Mouse (Mus musculus) layer of hippocampus, postnatal 36 days (tissue): ENCODE measurements at regions not wholly inside any gene's neighbourhood (a gene's known extent, or its start where the extent isn't known, plus 50 kb on each side); places are given as distances from the start of the nearest gene placed in this dataset.

ENCODE experiments used
- DNase-seq, 2 experiments: peaks; one replicate each; pipeline ENCODE4 v3.0.0; 2022
- microRNA-seq, 2 experiments: library from miRNA; unstranded; fragments of <30 nt; microRNA quantifications; one replicate each; pipeline ENCODE4 v1.2.0; 2021

- no peak for DNase-seq
These were observed 145.0 kb upstream of the Syt1 start for GRCm38 (mm10) chr10:109155768-109156167.

GRCm38 (mm10) chr10:109140421-109140938 is 129.7 kb upstream of the Syt1 start:
- no peak for DNase-seq

- no peak for DNase-seq
These were observed 126.3 kb upstream of the Syt1 start for GRCm38 (mm10) chr10:109136763-109137732.

GRCm38 (mm10) chr10:109134521-109134920 is 123.7 kb upstream of the Syt1 start:
- no peak for DNase-seq

- DNase-seq, result no peak
These were observed 121.3 kb upstream of the Syt1 start for GRCm38 (mm10) chr10:109132091-109132573.

GRCm38 (mm10) chr10:109129552-109130110 is 118.8 kb upstream of the Syt1 start:
- DNase-seq, result no peak

- no peak for DNase-seq
These were observed 118.3 kb upstream of the Syt1 start for GRCm38 (mm10) chr10:109129068-109129467.

- DNase-seq, result no peak
These were observed 115.9 kb upstream of the Syt1 start for GRCm38 (mm10) chr10:109126699-109127098.

GRCm38 (mm10) chr10:109117143-109117542 is 106.4 kb upstream of the Syt1 start:
- DNase-seq, result no peak

- no peak for DNase-seq
These were observed 104.3 kb upstream of the Syt1 start for GRCm38 (mm10) chr10:109115013-109115627.

- no peak for DNase-seq
These were observed 95.0 kb upstream of the Syt1 start for GRCm38 (mm10) chr10:109105781-109106180.

- no peak for DNase-seq
These were observed 81.4 kb upstream of the Syt1 start for GRCm38 (mm10) chr10:109092219-109092618.

- no peak for DNase-seq
These were observed 69.0 kb upstream of the Syt1 start for GRCm38 (mm10) chr10:109079773-109080172.

- DNase-seq, result no peak
These were observed 63.4 kb upstream of the Syt1 start for GRCm38 (mm10) chr10:109074218-109074617.

Small RNA genes lying in the stretch of these regions (microRNA-seq; reads per million reads assigned to microRNA genes)
- 0 reads per million in 2 experiments for gene Gm44495
